Mouse (Mus musculus): Measurements from ENCODE around the gene Smad3. TPM values are rescaled to one million over a fixed set of nuclear protein-coding genes. Genes with fewer than 3 reads are reported as not detected.

Smad3 gene
- polyA plus RNA-seq (2011; ENCODE audit: insufficient read depth, insufficient read length, low replicate concordance, missing spikeins), result 9.1 and 17.1 TPM in 2 replicates

- under 1% methylated on average over 57 of the region's 59 CpGs for WGBS
- Histone ChIP-seq H3K27ac (ENCODE audit: control insufficient read depth, insufficient read depth, low read depth, low read length, poor library complexity) (peak within 1 kb of the TSS; percentile 68), H3K4me3 (replicated peaks; ENCODE audit: control insufficient read depth, low read depth, low read length) (peak within 1 kb of the TSS; percentile 96), H3K4me1 (ENCODE audit: control insufficient read depth, insufficient read depth, low read length) (peaks cover 4% of the 10 kb centered on the region)
- TF ChIP-seq POLR2A (IDR thresholded peaks at IDR 0.05; ENCODE audit: borderline replicate concordance, control insufficient read depth, low read depth, low read length) (peak; percentile 75; the same call in 1 of the 2 replicates), CTCF (IDR thresholded peaks at IDR 0.05; ENCODE audit: control insufficient read depth, insufficient read depth, low read length) (no peak)
Observed at GRCm38 (mm10) chr9:63757865-63758440, at the start of gene Smad3. Gene Smad3, minus strand, starts transcription at chr9:63757994.

DNA sequence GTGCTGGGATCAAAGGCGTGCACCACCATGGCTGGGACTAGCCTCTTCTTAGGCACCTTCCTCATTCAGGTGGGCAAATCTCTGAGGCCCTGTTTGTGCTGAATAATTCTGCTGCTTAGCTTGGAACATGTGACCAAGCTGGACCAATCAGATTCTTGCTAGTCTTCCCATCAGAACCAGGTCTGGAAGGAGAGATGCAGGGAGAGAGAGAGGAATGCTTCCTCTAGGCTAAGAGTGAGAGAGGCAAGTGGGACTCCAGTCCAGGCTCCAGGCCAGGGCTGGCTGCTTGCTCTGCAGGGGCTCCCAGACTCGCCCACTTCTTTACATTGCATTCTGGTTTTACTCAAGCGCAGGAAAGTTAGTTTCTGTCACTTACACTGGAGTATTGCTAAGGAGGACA is 47.1 kb upstream of the Smad3 start:
- 51% methylated on average over 3 of the region's 3 CpGs for WGBS
- Histone ChIP-seq H3K4me3 (replicated peaks; ENCODE audit: control insufficient read depth, low read depth, low read length) (no peak overlapping the region), H3K27ac (ENCODE audit: control insufficient read depth, insufficient read depth, low read depth, low read length, poor library complexity) (no peak overlapping the region), H3K4me1 (ENCODE audit: control insufficient read depth, insufficient read depth, low read length) (no peaks in the 10 kb centered on the region; the same call in 1 of the 2 replicates)
- TF ChIP-seq POLR2A (IDR thresholded peaks at IDR 0.05; ENCODE audit: borderline replicate concordance, control insufficient read depth, low read depth, low read length), result no peak
- TF ChIP-seq CTCF (IDR thresholded peaks at IDR 0.05; ENCODE audit: control insufficient read depth, insufficient read depth, low read length), result no peak

DNA sequence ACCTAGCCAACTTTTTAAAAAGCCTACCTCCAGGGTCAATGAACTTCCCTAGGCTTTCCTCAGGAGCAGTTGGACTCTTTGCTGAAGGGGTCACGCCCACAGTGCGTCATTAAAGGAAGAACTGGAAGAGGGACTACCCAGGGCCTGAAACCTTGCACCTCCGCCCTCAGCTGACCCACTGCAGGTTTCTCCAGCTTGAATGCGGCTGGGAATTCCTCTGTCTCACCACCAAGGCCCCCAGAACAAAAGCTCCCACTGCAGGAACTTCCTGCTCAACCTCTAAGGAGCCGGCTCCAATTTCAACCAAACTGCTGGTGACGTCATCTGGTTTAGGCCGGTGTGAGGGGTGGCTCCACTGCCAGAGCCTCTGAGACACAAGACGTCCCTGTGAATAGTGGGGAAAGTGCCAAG is 45.4 kb upstream of the Smad3 start:
- TF ChIP-seq CTCF (IDR thresholded peaks at IDR 0.05; ENCODE audit: control insufficient read depth, insufficient read depth, low read length) (no peak), POLR2A (IDR thresholded peaks at IDR 0.05; ENCODE audit: borderline replicate concordance, control insufficient read depth, low read depth, low read length) (no peak)
- Histone ChIP-seq H3K4me1 (ENCODE audit: control insufficient read depth, insufficient read depth, low read length) (no peaks in the 10 kb centered on the region; the same call in 1 of the 2 replicates), H3K27ac (ENCODE audit: control insufficient read depth, insufficient read depth, low read depth, low read length, poor library complexity) (no peak overlapping the region; the same call in 1 of the 2 replicates), H3K4me3 (replicated peaks; ENCODE audit: control insufficient read depth, low read depth, low read length) (no peak overlapping the region)
- WGBS, result 60% methylated on average over 8 of the region's 8 CpGs

DNA sequence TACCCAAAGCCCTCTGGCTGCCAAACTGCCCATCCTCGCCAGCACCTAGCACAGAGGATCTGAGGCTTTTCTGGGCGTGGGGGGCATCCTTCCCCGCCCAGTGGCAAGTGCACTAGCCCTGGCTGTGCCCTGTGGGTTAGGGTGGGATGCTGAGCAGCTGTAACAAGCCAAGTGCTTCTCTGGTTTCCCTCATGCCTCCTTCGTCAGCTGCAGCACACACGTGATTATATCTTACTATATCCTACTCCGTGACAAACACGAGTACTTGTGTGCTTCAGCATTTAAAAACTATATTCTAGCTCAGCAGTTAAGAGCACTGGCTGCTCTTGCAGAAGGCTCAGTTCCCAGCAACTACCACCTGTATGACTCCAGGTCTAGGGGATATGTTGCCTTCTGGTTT is 44.7 kb upstream of the Smad3 start:
- H3K4me1 ChIP-seq (ENCODE audit: control insufficient read depth, insufficient read depth, low read length), result no peaks in the 10 kb centered on the region; the same call in 1 of the 2 replicates
- WGBS, result 79% methylated on average over 7 of the region's 7 CpGs
- H3K27ac ChIP-seq (ENCODE audit: control insufficient read depth, insufficient read depth, low read depth, low read length, poor library complexity), result no peak overlapping the region
- TF ChIP-seq CTCF (IDR thresholded peaks at IDR 0.05; ENCODE audit: control insufficient read depth, insufficient read depth, low read length) (no peak), POLR2A (IDR thresholded peaks at IDR 0.05; ENCODE audit: borderline replicate concordance, control insufficient read depth, low read depth, low read length) (no peak)
- no peak overlapping the region for H3K4me3 ChIP-seq (replicated peaks; ENCODE audit: control insufficient read depth, low read depth, low read length)

- H3K4me1 ChIP-seq (ENCODE audit: control insufficient read depth, insufficient read depth, low read length), result no peaks in the 10 kb centered on the region; the same call in 1 of the 2 replicates
- no peak overlapping the region for H3K4me3 ChIP-seq (replicated peaks; ENCODE audit: control insufficient read depth, low read depth, low read length)
- 57% methylated on average over 5 of the region's 5 CpGs for WGBS
- H3K27ac ChIP-seq (ENCODE audit: control insufficient read depth, insufficient read depth, low read depth, low read length, poor library complexity), result no peak overlapping the region
- TF ChIP-seq POLR2A (IDR thresholded peaks at IDR 0.05; ENCODE audit: borderline replicate concordance, control insufficient read depth, low read depth, low read length), result no peak
Observed at GRCm38 (mm10) chr9:63802080-63802479, 44.3 kb upstream of the Smad3 start.

GRCm38 (mm10) chr9:63796429-63796828 is 38.6 kb upstream of the Smad3 start:
- Histone ChIP-seq H3K4me3 (replicated peaks; ENCODE audit: control insufficient read depth, low read depth, low read length) (no peak overlapping the region), H3K4me1 (ENCODE audit: control insufficient read depth, insufficient read depth, low read length) (no peaks in the 10 kb centered on the region; the same call in 1 of the 2 replicates), H3K27ac (ENCODE audit: control insufficient read depth, insufficient read depth, low read depth, low read length, poor library complexity) (no peak overlapping the region)
- no peak for TF ChIP-seq CTCF (IDR thresholded peaks at IDR 0.05; ENCODE audit: control insufficient read depth, insufficient read depth, low read length)
- WGBS, result 69% methylated on average over 3 of the region's 3 CpGs

GRCm38 (mm10) chr9:63793731-63794495 is 36.1 kb upstream of the Smad3 start:
- no peak overlapping the region; the same call in 1 of the 2 replicates for H3K27ac ChIP-seq (ENCODE audit: control insufficient read depth, insufficient read depth, low read depth, low read length, poor library complexity)
- no peaks in the 10 kb centered on the region; the same call in 1 of the 2 replicates for H3K4me1 ChIP-seq (ENCODE audit: control insufficient read depth, insufficient read depth, low read length)
- no peak overlapping the region for H3K4me3 ChIP-seq (replicated peaks; ENCODE audit: control insufficient read depth, low read depth, low read length)
- TF ChIP-seq CTCF (IDR thresholded peaks at IDR 0.05; ENCODE audit: control insufficient read depth, insufficient read depth, low read length) (no peak), POLR2A (IDR thresholded peaks at IDR 0.05; ENCODE audit: borderline replicate concordance, control insufficient read depth, low read depth, low read length) (no peak)
- 20% methylated on average over 10 of the region's 10 CpGs for WGBS

GRCm38 (mm10) chr9:63791716-63792115 is 33.9 kb upstream of the Smad3 start:
- TF ChIP-seq CTCF (IDR thresholded peaks at IDR 0.05; ENCODE audit: control insufficient read depth, insufficient read depth, low read length) (no peak), POLR2A (IDR thresholded peaks at IDR 0.05; ENCODE audit: borderline replicate concordance, control insufficient read depth, low read depth, low read length) (no peak)
- WGBS, result 86% methylated on average over 1 of the region's 1 CpGs
- peaks cover under 1% of the 10 kb centered on the region; the same call in 1 of the 2 replicates for H3K4me1 ChIP-seq (ENCODE audit: control insufficient read depth, insufficient read depth, low read length)
- H3K4me3 ChIP-seq (replicated peaks; ENCODE audit: control insufficient read depth, low read depth, low read length), result no peak overlapping the region
- H3K27ac ChIP-seq (ENCODE audit: control insufficient read depth, insufficient read depth, low read depth, low read length, poor library complexity), result no peak overlapping the region

Measured in bone marrow, adult 2 months (tissue).